Mouse (Mus musculus): ENCODE results near the gene Gsk3b.
"Not testable (repeated sequence)": the region's sequence is repeated elsewhere in the genome, so short reads cannot be mapped to it uniquely, and the experiment has no call there.

Gsk3b gene

GRCm38 (mm10) chr16:38189952-38190351 is 101.2 kb downstream of the Gsk3b start:
- no peak for DNase-seq (ENCODE audit: low spot score in 2 of 2)

DNA sequence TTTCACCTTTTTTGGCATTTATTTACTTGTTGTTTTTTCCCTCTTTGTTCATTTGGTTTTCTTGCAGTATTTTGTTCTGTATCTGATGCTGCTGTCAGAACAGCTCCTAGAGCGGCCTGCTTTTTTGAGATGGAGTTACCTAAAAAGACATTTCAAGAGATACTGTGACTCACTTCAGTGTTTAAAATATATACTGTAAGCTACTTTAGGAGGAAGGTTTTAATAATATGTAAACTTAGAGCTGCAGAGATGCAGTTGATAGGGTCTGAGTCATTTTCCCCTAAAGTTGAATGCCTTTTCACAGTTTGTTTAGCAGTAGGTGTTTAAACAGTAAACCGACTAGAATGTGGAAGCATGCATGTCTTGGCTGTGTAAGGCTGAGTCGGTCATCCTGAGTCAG is 101.7 kb downstream of the Gsk3b start:
- DNase-seq (ENCODE audit: low spot score in 2 of 2), result no peak

DNA sequence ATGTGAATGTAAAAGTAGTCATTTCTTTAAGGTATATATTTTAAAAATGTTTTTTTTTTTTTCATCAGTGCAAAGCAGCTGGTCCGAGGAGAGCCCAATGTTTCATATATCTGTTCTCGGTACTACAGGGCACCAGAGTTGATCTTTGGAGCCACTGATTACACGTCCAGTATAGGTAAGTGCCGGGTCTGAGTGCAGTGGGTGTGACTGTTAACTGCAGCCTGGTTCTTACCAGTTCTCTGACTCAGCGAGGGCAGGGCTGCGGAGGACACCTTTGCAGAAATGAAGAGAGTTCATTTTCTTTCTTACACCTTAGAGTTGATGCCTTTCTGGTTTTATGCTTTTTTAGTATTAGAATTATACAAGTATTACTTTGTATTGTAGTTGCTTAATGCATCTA is 102.7 kb downstream of the Gsk3b start:
- no peak for DNase-seq (ENCODE audit: low spot score in 2 of 2)

DNA sequence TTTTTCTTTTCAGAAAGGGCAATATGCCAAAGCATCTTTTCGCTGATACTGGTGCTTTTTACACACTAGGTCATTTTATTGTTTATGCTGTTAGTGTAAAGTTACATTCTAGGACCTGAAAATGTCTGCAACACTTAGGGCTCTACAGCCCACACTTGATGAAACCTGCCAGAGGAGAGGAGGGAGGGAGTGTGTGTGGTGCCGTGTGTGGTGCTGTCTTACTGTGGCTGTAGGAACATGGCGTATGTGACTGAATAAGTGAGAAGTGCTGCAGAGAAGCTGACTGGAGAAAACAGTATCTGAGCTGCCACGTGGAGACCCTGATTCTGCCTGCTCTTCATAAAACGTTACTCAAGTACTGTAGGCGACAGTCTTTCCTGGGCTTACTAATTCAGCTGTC is 103.8 kb downstream of the Gsk3b start:
- DNase-seq (ENCODE audit: low spot score in 2 of 2), result no peak

DNA sequence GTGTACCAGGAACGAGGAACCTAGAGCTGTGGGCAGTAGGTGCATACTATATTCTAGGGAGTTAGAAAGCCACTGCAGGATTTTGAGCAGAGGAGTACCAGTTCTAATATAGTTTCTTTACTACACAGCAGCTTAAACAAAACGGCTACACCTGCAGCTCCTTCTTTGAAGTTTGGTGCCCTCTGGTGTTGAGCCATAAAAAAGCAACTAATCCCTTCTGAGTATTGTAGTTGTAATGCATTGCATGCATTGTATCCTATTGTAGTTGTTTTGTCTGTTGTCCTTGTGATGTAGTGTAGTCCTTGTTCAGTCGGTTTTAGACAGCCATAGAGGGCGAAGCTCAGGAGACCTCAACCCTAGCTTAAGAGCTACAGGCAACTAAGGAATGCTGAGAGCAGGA is 108.5 kb downstream of the Gsk3b start:
- peak in 1 of 2 experiments; percentile 60 for DNase-seq (ENCODE audit: low spot score in 2 of 2)

GRCm38 (mm10) chr16:38205272-38205671 is 116.5 kb downstream of the Gsk3b start:
- DNase-seq (ENCODE audit: low spot score in 2 of 2), result no peak

DNA sequence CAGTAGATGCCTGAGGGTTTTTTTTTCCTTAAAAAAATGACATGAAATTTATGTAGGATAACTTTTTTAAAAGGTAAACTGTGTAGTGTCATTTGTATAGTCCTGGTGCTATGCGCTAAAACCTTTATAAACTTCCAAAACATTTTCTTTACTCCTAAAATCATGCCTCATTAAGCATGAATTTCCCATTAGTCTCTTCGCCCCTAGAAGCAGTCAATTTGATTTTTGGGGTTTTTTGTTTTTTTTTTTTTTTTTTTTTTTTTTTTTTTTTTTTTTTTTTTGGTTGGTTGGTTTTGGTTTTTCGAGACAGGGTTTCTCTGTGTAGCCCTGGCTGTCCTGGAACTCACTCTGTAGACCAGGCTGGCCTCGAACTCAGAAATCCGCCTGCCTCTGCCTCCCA is 133.7 kb downstream of the Gsk3b start:
- DNase-seq (ENCODE audit: low spot score in 2 of 2), result not testable (repeated sequence)

GRCm38 (mm10) chr16:38236936-38237585 is 148.3 kb downstream of the Gsk3b start:
- no peak for DNase-seq (ENCODE audit: low spot score in 2 of 2)

- no peak for DNase-seq (ENCODE audit: low spot score in 2 of 2)
These were observed 150.9 kb downstream of the Gsk3b start for GRCm38 (mm10) chr16:38239729-38240128.

- no peak for DNase-seq (ENCODE audit: low spot score in 2 of 2)
These were observed 151.4 kb downstream of the Gsk3b start for GRCm38 (mm10) chr16:38240167-38240566.

GRCm38 (mm10) chr16:38244111-38244510 is 155.3 kb downstream of the Gsk3b start:
- DNase-seq (ENCODE audit: low spot score in 2 of 2), result no peak

DNA sequence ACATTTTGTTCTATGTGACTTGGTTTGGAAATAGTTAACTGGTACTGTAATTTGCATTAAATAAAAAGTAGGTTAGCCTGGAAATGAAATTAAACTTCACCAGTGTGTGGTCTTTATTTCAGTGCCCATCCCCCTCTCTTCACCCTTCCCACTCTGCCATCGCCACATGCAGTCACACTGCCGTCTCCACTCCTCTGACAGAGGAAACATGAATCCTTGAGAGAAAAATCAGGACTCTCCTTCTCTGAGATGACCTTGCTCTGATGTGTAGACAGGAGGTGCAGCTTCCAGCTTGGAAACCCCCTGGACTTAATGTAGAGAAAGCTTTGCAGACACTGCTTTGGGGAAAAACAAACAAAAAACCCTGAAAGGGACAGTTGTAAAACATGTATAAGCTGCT is 156.6 kb downstream of the Gsk3b start:
- no peak for DNase-seq (ENCODE audit: low spot score in 2 of 2)

GRCm38 (mm10) chr16:38245849-38246585 is 157.2 kb downstream of the Gsk3b start:
- no peak for DNase-seq (ENCODE audit: low spot score in 2 of 2)

DNA sequence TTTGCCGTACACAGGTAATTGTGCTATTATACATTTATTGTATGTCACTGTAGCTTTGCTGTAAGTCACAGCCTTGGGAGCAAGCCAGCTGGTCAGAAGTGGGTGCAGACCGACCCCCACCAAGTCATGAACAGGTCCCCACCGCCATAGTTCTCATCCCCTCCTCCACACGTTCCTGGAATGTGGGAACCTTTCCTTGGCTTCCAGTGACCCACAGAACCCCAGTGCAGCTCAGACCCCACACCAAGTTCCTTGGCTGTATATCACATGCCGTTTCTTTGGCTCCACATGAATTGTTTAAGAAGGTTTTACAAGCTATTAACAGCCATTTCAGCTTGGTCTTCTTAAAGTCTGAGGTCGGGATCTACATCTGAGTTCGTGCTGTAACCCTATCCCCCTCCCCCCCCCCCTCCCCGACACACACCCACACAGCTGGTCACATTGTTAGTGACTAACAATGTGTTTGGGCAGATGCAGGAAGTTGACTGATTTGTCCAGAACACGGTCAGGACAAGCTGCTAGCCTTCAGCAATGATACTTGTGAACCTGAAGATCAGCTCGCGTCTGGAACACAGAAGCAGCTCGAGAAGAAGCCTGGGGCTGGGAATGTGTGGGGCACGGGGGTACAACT is 159.6 kb downstream of the Gsk3b start:
- DNase-seq (ENCODE audit: low spot score in 2 of 2), result no peak

DNA sequence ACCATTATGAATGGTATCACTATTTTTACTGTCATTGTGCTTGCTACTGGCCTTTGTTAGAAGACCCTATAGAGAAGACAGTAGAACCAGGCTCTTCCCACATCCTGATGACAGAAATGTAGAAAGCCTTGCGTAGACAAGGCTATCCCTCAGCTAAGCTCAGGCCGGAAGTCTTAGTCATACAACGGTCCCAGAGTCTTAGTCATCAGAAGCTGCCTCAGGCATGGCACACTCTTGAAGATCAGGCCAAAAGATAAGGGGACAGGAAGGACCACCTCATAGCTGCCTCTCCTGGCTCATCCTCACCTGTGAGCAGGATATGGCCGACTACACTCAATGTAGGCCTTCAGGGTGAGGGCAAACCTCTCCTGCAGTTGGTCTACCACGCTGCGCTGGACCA is 161.7 kb downstream of the Gsk3b start:
- no peak for DNase-seq (ENCODE audit: low spot score in 2 of 2)

DNA sequence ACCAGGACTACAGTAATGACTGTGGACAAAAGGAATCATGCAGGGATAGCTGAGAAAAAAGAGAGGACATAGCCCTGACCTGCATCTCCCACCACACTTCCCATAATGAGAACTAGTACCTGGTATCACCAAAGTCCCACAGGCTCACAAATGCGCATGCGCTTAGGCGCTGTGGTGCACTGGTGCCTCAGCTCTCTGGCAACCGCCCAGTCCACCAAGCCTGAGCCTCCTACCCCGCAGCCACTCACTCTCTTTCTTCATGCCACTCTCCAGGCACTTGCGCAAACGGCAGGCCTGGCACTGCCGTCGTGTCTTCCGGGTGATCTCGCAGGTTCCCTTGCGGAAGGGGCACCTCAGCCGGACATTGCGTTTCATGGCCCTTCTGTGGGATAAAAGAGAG is 165.2 kb downstream of the Gsk3b start:
- no peak for DNase-seq (ENCODE audit: low spot score in 2 of 2)

DNA sequence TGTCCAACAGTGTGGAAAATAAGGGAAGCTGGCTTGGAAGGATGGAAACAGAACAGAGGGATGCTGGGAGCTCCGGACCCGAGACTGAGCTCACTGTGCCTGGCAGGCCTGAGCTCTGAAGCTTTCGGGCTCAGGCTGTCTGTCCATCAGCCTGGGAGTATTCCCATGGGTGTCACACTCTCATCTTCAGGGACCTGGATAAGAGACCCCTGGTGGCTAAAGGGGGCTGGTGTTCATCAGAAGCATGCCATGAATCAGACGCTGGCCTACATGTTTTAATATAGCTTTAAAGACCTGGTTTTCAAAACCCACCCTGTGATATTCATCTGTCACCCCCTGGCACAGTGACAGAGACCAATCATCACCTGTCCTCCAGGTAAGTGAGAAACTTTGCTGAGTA is 166.3 kb downstream of the Gsk3b start:
- no peak for DNase-seq (ENCODE audit: low spot score in 2 of 2)

DNA sequence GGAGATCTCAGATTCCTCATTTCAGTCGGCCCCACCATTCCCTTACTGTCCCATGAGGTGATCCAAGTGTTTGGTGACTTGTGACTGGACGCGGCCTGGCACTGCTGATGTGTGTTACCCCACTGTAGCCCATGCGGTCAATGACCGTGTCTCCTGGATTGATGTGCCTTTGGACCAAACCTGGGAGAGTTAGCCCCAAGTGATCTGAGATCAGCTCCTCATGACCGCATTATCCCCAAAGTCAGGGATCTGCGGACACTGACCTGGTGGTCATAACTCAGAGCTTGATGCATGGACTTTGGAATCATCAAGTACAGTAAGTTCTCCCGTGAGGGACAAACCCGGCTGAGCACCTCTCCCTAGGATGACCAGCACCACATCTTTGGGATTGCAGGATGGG is 167.1 kb downstream of the Gsk3b start:
- no peak for DNase-seq (ENCODE audit: low spot score in 2 of 2)

GRCm38 (mm10) chr16:38271601-38272000 is 182.8 kb downstream of the Gsk3b start:
- DNase-seq (ENCODE audit: low spot score in 2 of 2), result no peak

- DNase-seq (ENCODE audit: low spot score in 2 of 2), result no peak
These were observed 183.7 kb downstream of the Gsk3b start for GRCm38 (mm10) chr16:38272483-38272882.

GRCm38 (mm10) chr16:38274737-38275136 is 185.9 kb downstream of the Gsk3b start:
- no peak for DNase-seq (ENCODE audit: low spot score in 2 of 2)

DNA sequence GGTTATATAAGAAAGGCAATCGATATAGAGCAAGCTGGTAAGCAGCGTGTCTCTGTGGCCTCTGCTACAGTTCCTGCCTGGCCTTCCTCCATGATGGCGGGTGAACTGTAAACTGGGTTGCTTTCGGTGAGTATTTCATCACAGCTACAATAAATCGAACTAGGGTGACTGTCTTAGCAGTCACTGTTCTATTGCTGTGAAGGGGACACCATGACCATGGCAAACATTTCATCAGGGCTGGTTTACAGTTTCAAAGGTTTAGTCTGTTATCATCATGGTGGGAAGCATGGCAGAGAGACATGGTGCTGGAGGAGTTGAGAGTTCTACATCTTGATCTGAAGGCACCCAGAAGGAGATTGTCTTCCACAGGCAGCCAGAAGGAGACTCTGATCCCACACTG is 191.0 kb downstream of the Gsk3b start:
- DNase-seq (ENCODE audit: low spot score in 2 of 2), result no peak

DNA sequence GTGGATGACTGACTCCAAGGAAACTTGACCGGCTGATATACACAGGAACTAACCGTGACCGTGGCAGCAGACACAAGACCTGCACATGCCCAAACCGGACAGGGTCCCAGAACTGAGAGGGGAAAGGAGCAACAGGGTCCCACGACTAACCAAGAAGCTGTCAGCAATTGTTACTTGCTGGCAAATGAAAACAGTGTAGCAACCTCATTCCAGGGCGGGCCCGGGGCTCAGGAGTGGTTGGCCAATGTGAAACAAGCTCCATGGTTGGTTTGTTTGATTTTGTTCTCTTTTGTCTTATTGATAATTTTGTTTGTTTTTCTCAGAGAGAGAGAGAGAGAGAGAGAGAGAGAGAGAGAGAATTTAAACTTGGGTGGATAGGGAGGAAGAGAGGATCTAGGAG is 192.2 kb downstream of the Gsk3b start:
- no peak for DNase-seq (ENCODE audit: low spot score in 2 of 2)
